Mouse (Mus musculus) midbrain, embryonic 11.5 days (tissue): ENCODE results near the gene Tbpl1. TPM values are rescaled to one million over a fixed set of nuclear protein-coding genes. Genes with fewer than 3 reads are reported as not detected.

Source experiments
- ATAC-seq: fragments of 200-750 bp; cut with Nextera tagmentation; 2 replicates; pipeline ENCODE4 v1.8.0; 2017; ENCODE audit warnings: moderate TSS enrichment, moderate library complexity; ENCODE audit not compliant: low FRiP score
- DNase-seq: peaks from one replicate; pipeline ENCODE4 v3.0.0; 2015; ENCODE audit warnings: low spot score; ENCODE audit errors: missing footprints
- H3K27ac ChIP-seq: fragments of 300-500 bp; sonication (generic); 2 replicates; pipeline ENCODE4 v1.5.1; 2014; ENCODE audit warnings: low read depth, low read length
- H3K27me3 ChIP-seq: fragments of 300-500 bp; sonication (generic); 2 replicates; pipeline ENCODE4 v1.6.1; 2014; ENCODE audit warnings: mild to moderate bottlenecking, low read length, moderate library complexity, mixed read lengths; ENCODE audit not compliant: control insufficient read depth, insufficient read depth
- H3K36me3 ChIP-seq: fragments of 300-500 bp; sonication (generic); 2 replicates; pipeline ENCODE4 v1.6.1; 2014; ENCODE audit warnings: mild to moderate bottlenecking, low read length, moderate library complexity, mixed read lengths; ENCODE audit not compliant: control insufficient read depth, insufficient read depth
- H3K4me1 ChIP-seq: fragments of 300-500 bp; sonication (generic); 2 replicates; pipeline ENCODE4 v1.6.1; 2014; ENCODE audit warnings: low read length; ENCODE audit not compliant: control insufficient read depth, insufficient read depth
- H3K4me2 ChIP-seq: fragments of 300-500 bp; sonication (generic); 2 replicates; pipeline ENCODE4 v1.6.1; 2014; ENCODE audit warnings: mild to moderate bottlenecking, moderate library complexity
- H3K4me3 ChIP-seq: fragments of 300-500 bp; sonication (generic); 2 replicates; pipeline ENCODE4 v1.5.1; 2014; ENCODE audit warnings: low read depth, low read length
- H3K9ac ChIP-seq: fragments of 300-500 bp; sonication (generic); 2 replicates; pipeline ENCODE4 v1.6.1; 2014; ENCODE audit warnings: low read length
- H3K9me3 ChIP-seq: fragments of 300-500 bp; sonication (generic); 2 replicates; pipeline ENCODE4 v1.6.1; 2016; ENCODE audit warnings: low read length; ENCODE audit not compliant: control insufficient read depth
- WGBS: fragments of 180-500 bp; shearing (Covaris S2); extraction: QIAGEN DNeasy Blood & Tissue Kit; methylation state at CpG from one replicate; pipeline ENCODE4 v1.1.7; 2014; 5-methylcytosine and 5-hydroxymethylcytosine counted together
- polyA plus RNA-seq: library from polyadenylated mRNA; unstranded; fragments of >200 nt; fragmentation: Nextera tagmentation; extraction: Ambion mirVana; gene quantifications from 2 replicates; pipeline ENCODE4 v1.2.1, GENCODE M21; 2014

The Tbpl1 gene
- polyA plus RNA-seq, 1 experiment from 2014 or later: 131 TPM

GRCm38 (mm10) chr10:22700773-22701172 is 31.0 kb downstream of the Tbpl1 start:
- no peak overlapping the region for H3K4me3 ChIP-seq
- H3K27me3 ChIP-seq: no peaks in the 10 kb centered on the region
- H3K9me3 ChIP-seq: no peaks in the 10 kb centered on the region
- 90% methylated on average over 9 of the region's 9 CpGs for WGBS
- DNase-seq: no peak
- H3K4me1 ChIP-seq: no peaks in the 10 kb centered on the region
- H3K27ac ChIP-seq: no peak overlapping the region
- peaks cover under 1% of the 10 kb centered on the region; the same call in 1 of the 2 replicates for H3K36me3 ChIP-seq
- no peak overlapping the region for H3K4me2 ChIP-seq
- ATAC-seq: no peak
- H3K9ac ChIP-seq: no peak overlapping the region

GRCm38 (mm10) chr10:22699487-22700335 is 32.0 kb downstream of the Tbpl1 start:
- ATAC-seq (0 out of 2 replicates have a peak, but pooled peaks have one; percentile 27), DNase-seq (no peak)
- Histone ChIP-seq H3K9ac (no peak overlapping the region), H3K9me3 (no peaks in the 10 kb centered on the region), H3K4me1 (no peaks in the 10 kb centered on the region), H3K4me2 (no peak overlapping the region), H3K36me3 (no peaks in the 10 kb centered on the region), H3K27me3 (no peaks in the 10 kb centered on the region), H3K4me3 (no peak overlapping the region), H3K27ac (no peak overlapping the region)
- WGBS: 85% methylated on average over 19 of the region's 19 CpGs

DNA sequence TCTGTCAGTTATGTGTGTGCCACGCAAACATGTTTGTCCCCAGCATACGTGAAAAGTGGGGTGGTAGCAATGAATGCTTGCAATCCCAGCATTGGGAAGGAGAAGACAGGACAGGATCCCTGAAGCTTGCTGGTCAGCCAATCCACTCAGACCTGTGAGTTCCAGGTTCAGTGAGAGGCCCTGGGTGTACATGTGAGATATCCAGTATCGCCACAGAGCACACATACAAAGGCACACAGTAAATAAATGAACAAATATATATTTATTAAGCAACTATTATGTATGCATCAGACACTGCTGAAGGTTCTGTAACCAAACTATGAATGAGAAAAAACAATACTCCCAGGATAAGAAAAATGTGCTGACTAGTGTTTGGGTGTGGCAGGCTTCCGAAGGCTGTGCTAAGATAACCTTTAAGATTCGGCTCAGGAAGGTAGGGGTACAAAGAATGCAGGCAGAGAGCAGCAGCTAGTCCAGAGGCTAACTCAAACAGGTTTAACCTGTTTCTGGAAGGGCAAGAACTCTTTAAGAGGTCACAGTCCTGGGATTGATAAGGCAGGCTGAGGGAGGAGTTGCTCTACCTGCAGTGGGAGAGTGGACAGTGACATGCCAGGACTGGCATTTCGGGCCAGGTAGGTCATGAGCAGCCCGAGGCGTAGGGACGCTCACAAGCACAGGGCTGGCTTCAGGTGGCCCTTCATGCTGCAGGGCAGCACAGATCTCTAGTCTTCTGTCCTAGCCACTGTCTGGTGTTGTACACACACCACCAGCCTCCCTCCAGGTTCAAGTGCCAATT is 33.4 kb downstream of the Tbpl1 start:
- no peaks in the 10 kb centered on the region for H3K4me1 ChIP-seq
- DNase-seq: no peak
- no peak overlapping the region for H3K9ac ChIP-seq
- no peak overlapping the region for H3K4me3 ChIP-seq
- H3K36me3 ChIP-seq: no peaks in the 10 kb centered on the region
- WGBS: 90% methylated on average over 9 of the region's 9 CpGs
- no peaks in the 10 kb centered on the region for H3K9me3 ChIP-seq
- ATAC-seq: peak; percentile 34; the same call in 1 of the 2 replicates
- H3K4me2 ChIP-seq: no peak overlapping the region
- H3K27me3 ChIP-seq: no peaks in the 10 kb centered on the region
- H3K27ac ChIP-seq: no peak overlapping the region

DNA sequence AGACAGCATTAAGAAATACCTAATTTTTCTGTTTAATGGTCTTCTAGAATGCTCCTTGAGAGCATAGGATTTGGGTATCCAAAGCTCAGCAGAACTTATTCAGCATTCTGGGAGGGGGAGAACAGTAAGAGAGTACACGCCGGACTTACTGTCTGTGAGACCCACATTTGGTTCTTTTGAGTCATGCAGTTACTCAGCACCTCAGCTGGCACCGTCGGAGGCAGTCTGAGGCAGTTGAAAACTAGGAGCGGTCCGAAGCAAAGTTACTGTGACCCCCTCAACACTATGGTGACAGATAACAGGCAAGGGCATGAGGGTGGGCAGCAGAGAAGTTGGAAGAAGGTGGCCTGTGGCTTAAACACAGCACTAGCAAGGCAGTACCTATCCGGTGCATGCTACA is 34.9 kb downstream of the Tbpl1 start:
- Histone ChIP-seq H3K36me3 (no peaks in the 10 kb centered on the region), H3K9ac (no peak overlapping the region), H3K9me3 (no peaks in the 10 kb centered on the region), H3K27ac (no peak overlapping the region), H3K4me2 (no peak overlapping the region), H3K4me1 (no peaks in the 10 kb centered on the region), H3K4me3 (no peak overlapping the region), H3K27me3 (no peaks in the 10 kb centered on the region)
- WGBS: 87% methylated on average over 7 of the region's 7 CpGs
- DNase-seq (no peak), ATAC-seq (no peak)

- DNase-seq: no peak
- ATAC-seq: no peak
These were observed 35.5 kb downstream of the Tbpl1 start for GRCm38 (mm10) chr10:22696236-22696635.

GRCm38 (mm10) chr10:22675848-22676630 is 55.7 kb downstream of the Tbpl1 start:
- Histone ChIP-seq H3K36me3 (no peaks in the 10 kb centered on the region), H3K9ac (no peak overlapping the region), H3K4me1 (no peaks in the 10 kb centered on the region), H3K4me2 (no peak overlapping the region), H3K4me3 (no peak overlapping the region), H3K27me3 (no peaks in the 10 kb centered on the region), H3K27ac (no peak overlapping the region), H3K9me3 (no peaks in the 10 kb centered on the region)
- DNase-seq: peak; percentile 78
- WGBS: 70% methylated on average over 13 of the region's 13 CpGs
- ATAC-seq: no peak

More at GRCm38 (mm10) chr10:22696236-22696635, 35.5 kb downstream of the Tbpl1 start:
- Histone ChIP-seq H3K27me3 (no peaks in the 10 kb centered on the region), H3K4me3 (no peak overlapping the region), H3K9me3 (no peaks in the 10 kb centered on the region), H3K27ac (no peak overlapping the region), H3K4me1 (no peaks in the 10 kb centered on the region), H3K4me2 (no peak overlapping the region), H3K36me3 (no peaks in the 10 kb centered on the region), H3K9ac (no peak overlapping the region)
- 98% methylated on average over 9 of the region's 9 CpGs for WGBS

- DNase-seq: peak; percentile 57
- ATAC-seq: no peak
- Histone ChIP-seq H3K4me3 (no peak overlapping the region), H3K27ac (no peak overlapping the region), H3K4me1 (no peaks in the 10 kb centered on the region), H3K36me3 (no peaks in the 10 kb centered on the region), H3K4me2 (no peak overlapping the region), H3K27me3 (no peaks in the 10 kb centered on the region), H3K9me3 (no peaks in the 10 kb centered on the region), H3K9ac (no peak overlapping the region)
- 90% methylated on average over 8 of the region's 8 CpGs for WGBS
These were observed 57.6 kb downstream of the Tbpl1 start for GRCm38 (mm10) chr10:22674176-22674575.

DNA sequence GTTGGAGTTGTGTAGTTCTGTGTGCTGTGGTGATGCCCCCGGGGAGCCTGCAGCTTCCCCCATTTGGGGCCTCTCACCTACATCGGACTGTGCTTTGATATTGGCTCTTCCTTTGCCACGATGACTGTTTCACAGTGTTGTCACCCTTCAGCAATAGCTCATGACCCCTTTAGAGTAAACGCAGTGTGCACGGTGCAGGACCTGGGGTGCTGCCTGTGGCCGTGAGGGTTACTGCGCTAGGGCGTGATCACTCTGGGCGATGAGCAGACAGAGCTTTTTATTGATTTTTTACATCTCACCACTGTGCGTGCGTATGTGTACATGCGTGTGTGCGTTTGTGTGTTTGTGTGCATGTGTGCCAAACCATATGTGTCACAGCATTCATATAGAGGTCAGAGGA is 63.2 kb downstream of the Tbpl1 start:
- ATAC-seq (no peak), DNase-seq (peak; percentile 19)
- Histone ChIP-seq H3K4me1 (no peaks in the 10 kb centered on the region), H3K27me3 (no peaks in the 10 kb centered on the region), H3K4me2 (no peak overlapping the region), H3K27ac (no peak overlapping the region), H3K9ac (no peak overlapping the region), H3K4me3 (no peak overlapping the region), H3K9me3 (no peaks in the 10 kb centered on the region), H3K36me3 (no peaks in the 10 kb centered on the region)
- WGBS: 93% methylated on average over 13 of the region's 13 CpGs
